Comparison of ENCODE assay signal across 8 mouse cellular contexts in the genomic region with DNA sequence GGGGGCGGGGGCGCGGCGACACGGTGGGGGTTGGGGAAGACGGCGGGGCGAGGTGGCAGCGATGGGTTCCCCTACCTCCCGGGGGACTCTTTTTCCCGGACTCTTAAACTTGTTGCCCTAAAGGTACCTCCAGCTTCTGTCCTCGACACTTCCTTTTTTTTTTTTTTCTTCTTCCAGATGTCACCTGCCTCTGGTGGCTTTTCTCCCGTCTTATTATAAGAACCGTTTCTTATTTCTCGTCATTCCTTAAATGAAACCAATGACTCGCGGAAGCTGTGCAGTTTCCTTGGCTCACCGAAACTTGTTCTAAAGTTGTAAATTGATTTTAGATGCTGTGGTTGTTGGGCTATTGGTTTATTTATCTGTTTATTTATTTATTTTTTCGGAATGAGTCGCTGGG. TPM values are rescaled to one million over a fixed set of nuclear protein-coding genes. Genes with fewer than 3 reads are reported as not detected.
DNase-seq lines count a peak whose midpoint lies in the region; ATAC-seq and TF ChIP-seq lines count a peak whose summit lies in the region.

No protein-coding gene starts in this region.

- no peak for ATAC-seq in erythroblast, adult 5-6 weeks (replicated peaks; ENCODE audit: low FRiP score, poor library complexity, severe bottlenecking)
- no peak for ATAC-seq in liver, embryonic 11.5 days (replicated peaks; ENCODE audit: low FRiP score)
- no peak for ATAC-seq in inflammation-experienced regulatory T-cells, adult 6 months

- H3K36me3 ChIP-seq in erythroblast, embryonic 14.5 days (ENCODE audit: control insufficient read depth), result peaks cover 7% of the 10 kb centered on the region
- H3K36me3 ChIP-seq in thymus, adult 2 months (ENCODE audit: control insufficient read depth, insufficient read depth, low read length), result no peaks in the 10 kb centered on the region
- H3K36me3 ChIP-seq in liver, embryonic 11.5 days (ENCODE audit: control insufficient read depth, insufficient read depth, low read length), result no peaks in the 10 kb centered on the region

- H3K9ac ChIP-seq in liver, embryonic 11.5 days (ENCODE audit: low read depth, low read length), result peak overlapping the region; percentile 82

- no peaks in the 10 kb centered on the region for H3K9me3 ChIP-seq in erythroblast, embryonic 14.5 days (ENCODE audit: control insufficient read depth, low read length)
- H3K9me3 ChIP-seq in liver, embryonic 11.5 days (ENCODE audit: control insufficient read depth, low read length), result no peaks in the 10 kb centered on the region

- peaks cover 38% of the 10 kb centered on the region for H3K27me3 ChIP-seq in erythroblast, embryonic 14.5 days (ENCODE audit: control insufficient read depth)
- H3K27me3 ChIP-seq in thymus, adult 2 months (ENCODE audit: control insufficient read depth, insufficient read depth, low read length), result no peaks in the 10 kb centered on the region; the same call in 1 of the 2 replicates
- peaks cover 17% of the 10 kb centered on the region for H3K27me3 ChIP-seq in liver, embryonic 11.5 days (replicated peaks; ENCODE audit: control insufficient read depth, insufficient read depth, low read length)

- WGBS in thymus, adult 2 months, result 2% methylated on average over 20 of the region's 20 CpGs
- WGBS in liver, embryonic 11.5 days, result 4% methylated on average over 19 of the region's 20 CpGs

- H3K27ac ChIP-seq in thymus, adult 2 months (ENCODE audit: control insufficient read depth, insufficient read depth, low read length), result no peak overlapping the region
- no peak overlapping the region for H3K27ac ChIP-seq in liver, embryonic 11.5 days (ENCODE audit: low read depth, low read length)

- peaks cover 49% of the 10 kb centered on the region for H3K4me1 ChIP-seq in erythroblast, embryonic 14.5 days (ENCODE audit: control insufficient read depth)
- peaks cover 2% of the 10 kb centered on the region; the same call in 1 of the 2 replicates for H3K4me1 ChIP-seq in thymus, adult 2 months (replicated peaks; ENCODE audit: control insufficient read depth, insufficient read depth, low read length)
- peaks cover 18% of the 10 kb centered on the region for H3K4me1 ChIP-seq in liver, embryonic 11.5 days (replicated peaks; ENCODE audit: control insufficient read depth, insufficient read depth, low read length)

- no peak for DNase-seq in thymus, adult 2 months
- no peak for DNase-seq in thymus, postnatal 4 days
- DNase-seq in liver, embryonic 11.5 days (ENCODE audit: low spot score), result no peak
- no peak for DNase-seq in cerebellum, adult 18-20 months
- DNase-seq in gastrocnemius, postnatal 4 days (ENCODE audit: low spot score in 2 of 2), result no peak

- TF ChIP-seq CTCF in thymus, adult 2 months (IDR thresholded peaks at IDR 0.05; ENCODE audit: borderline replicate concordance, control insufficient read depth, extremely low read depth, insufficient read depth, low read length, poor library complexity), result no peak

- H3K4me2 ChIP-seq in liver, embryonic 11.5 days, result peak overlapping the region; percentile 79

- H3K4me3 ChIP-seq in erythroblast, embryonic 14.5 days (replicated peaks), result peak overlapping the region; percentile 94
- peak overlapping the region; percentile 93 for H3K4me3 ChIP-seq in thymus, adult 2 months (ENCODE audit: control insufficient read depth, insufficient read depth, low read length)
- peak overlapping the region; percentile 98 for H3K4me3 ChIP-seq in liver, embryonic 11.5 days (ENCODE audit: low read depth, low read length)

- no peak for TF ChIP-seq POLR2A in thymus, adult 2 months (IDR thresholded peaks at IDR 0.05; ENCODE audit: control insufficient read depth, extremely low read depth, insufficient read depth, low read length, poor library complexity)

RNA-seq across cellular contexts. Expression of gene Lmtk2, which starts 0.7 kb away (rescaled TPM):
- polyA plus RNA-seq in erythroblast, embryonic 14.5 days (2012), result 0.70 and 0.73 TPM in 2 replicates
- total RNA-seq in erythroblast, adult 5-6 weeks (2015; ENCODE audit: low replicate concordance), result 7.5 and 8.2 TPM in 2 replicates
- total RNA-seq in erythroblast, adult 5-6 weeks (2017; ENCODE audit: low replicate concordance), result 10.3 and 11.6 TPM in 2 replicates
- 13.3 and 18.7 TPM in 2 replicates for polyA plus RNA-seq in thymus, adult 2 months (2012; rRNA removed)
- 4.9 and 5.7 TPM in 2 replicates for polyA plus RNA-seq in liver, embryonic 11.5 days (2014; fragmentation: Nextera tagmentation; extraction: Ambion mirVana)
- 1 to 10 TPM; 3.3 to 3.9 (median 3.6) TPM for polyA plus RNA-seq in inflammation-experienced regulatory T-cells, adult 6 months (2017; shearing (Covaris generic))
- 10 to 100 TPM; 13.8 to 15.0 TPM for total RNA-seq in gastrocnemius, postnatal 4 days (2021)
